Mouse (Mus musculus) heart, embryonic 10.5 days (tissue): ENCODE data around the gene Plekhn1. TPM values are rescaled to one million over a fixed set of nuclear protein-coding genes. Genes with fewer than 3 reads are reported as not detected.

Experiments used
- DNase-seq: peaks from one replicate; pipeline ENCODE4 v3.0.0-alpha.2; 2017; ENCODE audit warnings: low spot score
- H3K27ac ChIP-seq: fragments of 300-500 bp; sonication (generic); 2 replicates; pipeline ENCODE4 v1.5.1; 2016; ENCODE audit warnings: mild to moderate bottlenecking
- H3K27me3 ChIP-seq: fragments of 300-500 bp; sonication (generic); 2 replicates; pipeline ENCODE4 v1.6.1; 2016; ENCODE audit warnings: mild to moderate bottlenecking; ENCODE audit not compliant: poor library complexity, insufficient read depth, severe bottlenecking
- H3K36me3 ChIP-seq: fragments of 300-500 bp; sonication (generic); 2 replicates; pipeline ENCODE4 v1.6.1; 2016; ENCODE audit warnings: mild to moderate bottlenecking, moderate library complexity
- H3K4me1 ChIP-seq: fragments of 300-500 bp; sonication (generic); 2 replicates; pipeline ENCODE4 v1.6.1; 2016; ENCODE audit warnings: mild to moderate bottlenecking
- H3K4me3 ChIP-seq: fragments of 300-500 bp; sonication (generic); 2 replicates; pipeline ENCODE4 v1.5.1; 2016; ENCODE audit warnings: mild to moderate bottlenecking, moderate library complexity
- H3K9me3 ChIP-seq: fragments of 300-500 bp; sonication (generic); 2 replicates; pipeline ENCODE4 v1.6.1; 2016; ENCODE audit warnings: mild to moderate bottlenecking, moderate library complexity
- WGBS: fragments of 180-500 bp; shearing (Covaris S2); methylation state at CpG from one replicate; pipeline ENCODE4 v1.1.7; 2016; 5-methylcytosine and 5-hydroxymethylcytosine counted together
- microRNA-seq: library from miRNA; unstranded; fragments of <30 nt; microRNA quantifications from one replicate; pipeline ENCODE4, GENCODE M21; 2017
- polyA plus RNA-seq: library from polyadenylated mRNA; unstranded; fragments of >200 nt; fragmentation: Nextera tagmentation; extraction: Ambion mirVana; gene quantifications from 2 replicates; pipeline ENCODE4 v1.2.1, GENCODE M21; 2016

Plekhn1 gene
- polyA plus RNA-seq, 1 experiment from 2014 or later = 15.2 TPM

DNA sequence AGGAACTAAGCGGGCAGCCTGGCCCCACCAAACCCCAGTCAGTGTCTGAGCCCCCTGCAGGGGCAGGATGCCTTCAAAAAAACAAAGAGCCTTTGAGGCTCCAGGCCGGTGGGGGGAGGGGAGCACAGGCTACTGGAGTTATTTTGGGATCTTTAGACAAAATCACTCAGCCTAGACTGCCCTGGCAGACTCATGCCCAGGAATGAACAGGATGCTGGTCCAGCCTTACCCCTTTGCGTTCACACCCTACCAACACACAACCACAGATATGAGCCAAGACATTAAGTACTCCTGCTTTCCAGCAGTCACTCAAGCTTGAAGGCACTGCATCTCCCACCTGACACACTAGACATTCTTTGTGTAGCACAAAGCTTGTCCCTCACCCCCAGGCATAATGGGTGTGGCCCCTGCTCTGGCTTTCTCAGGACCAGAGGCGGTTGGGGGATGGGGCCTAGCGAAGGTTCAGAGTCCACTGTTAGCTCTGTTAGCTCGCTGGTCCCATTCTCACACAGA is 45.8 kb downstream of the Plekhn1 start:
- WGBS = 8% methylated on average over 6 of the region's 6 CpGs
- no peaks in the 10 kb centered on the region for H3K27me3 ChIP-seq
- peaks cover 55% of the 10 kb centered on the region for H3K36me3 ChIP-seq
- H3K4me3 ChIP-seq = peak overlapping the region; percentile 34
- peaks cover 88% of the 10 kb centered on the region for H3K4me1 ChIP-seq
- no peaks in the 10 kb centered on the region for H3K9me3 ChIP-seq
- DNase-seq = no peak
- peak overlapping the region; percentile 83 for H3K27ac ChIP-seq

DNA sequence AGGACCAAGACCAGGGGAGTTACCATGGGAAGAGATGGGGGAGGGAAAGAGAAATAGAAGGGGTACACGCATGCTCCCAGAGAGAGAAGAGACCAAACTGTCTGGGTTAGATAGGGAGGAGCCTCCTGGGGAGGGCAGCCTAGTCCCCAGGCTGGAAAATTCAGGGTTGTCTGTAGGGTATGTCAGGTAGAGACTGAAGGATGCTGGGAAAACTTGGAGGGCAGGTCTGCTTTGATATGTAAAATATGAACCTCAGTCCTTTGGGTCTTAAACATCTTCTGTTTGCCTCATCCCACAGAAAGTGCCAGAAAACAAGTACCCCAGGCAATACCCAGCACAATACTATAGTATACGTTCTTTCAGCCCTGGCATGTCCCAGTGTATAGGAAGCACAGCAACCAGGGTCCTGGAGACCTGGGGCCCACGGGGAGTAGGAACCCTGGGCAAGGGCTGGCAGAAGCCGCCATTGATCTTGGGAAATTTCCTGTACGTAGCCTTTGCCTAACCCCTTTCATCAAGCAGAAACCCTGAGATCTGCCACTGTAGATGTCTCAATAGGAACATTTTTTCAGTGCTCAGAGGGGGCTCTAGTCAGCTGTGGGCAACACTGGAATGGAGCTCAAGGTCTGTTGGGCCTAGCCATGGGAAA is 46.4 kb downstream of the Plekhn1 start:
- Histone ChIP-seq H3K4me3 (peak overlapping the region; percentile 34; the same call in 1 of the 2 replicates), H3K27ac (peak overlapping the region; percentile 83), H3K4me1 (peaks cover 82% of the 10 kb centered on the region), H3K9me3 (no peaks in the 10 kb centered on the region), H3K27me3 (no peaks in the 10 kb centered on the region), H3K36me3 (peaks cover 51% of the 10 kb centered on the region)
- DNase-seq = no peak
- 54% methylated on average over 5 of the region's 5 CpGs for WGBS

- DNase-seq = no peak
- Histone ChIP-seq H3K4me1 (peaks cover 67% of the 10 kb centered on the region), H3K9me3 (no peaks in the 10 kb centered on the region), H3K27me3 (no peaks in the 10 kb centered on the region), H3K4me3 (peak overlapping the region; percentile 57), H3K27ac (peak overlapping the region; percentile 80), H3K36me3 (peaks cover 54% of the 10 kb centered on the region)
- 10% methylated on average over 31 of the region's 31 CpGs for whole genome bisulfite sequencing
These were observed 48.5 kb downstream of the Plekhn1 start for GRCm38 (mm10) chr4:156185950-156186850.

DNA sequence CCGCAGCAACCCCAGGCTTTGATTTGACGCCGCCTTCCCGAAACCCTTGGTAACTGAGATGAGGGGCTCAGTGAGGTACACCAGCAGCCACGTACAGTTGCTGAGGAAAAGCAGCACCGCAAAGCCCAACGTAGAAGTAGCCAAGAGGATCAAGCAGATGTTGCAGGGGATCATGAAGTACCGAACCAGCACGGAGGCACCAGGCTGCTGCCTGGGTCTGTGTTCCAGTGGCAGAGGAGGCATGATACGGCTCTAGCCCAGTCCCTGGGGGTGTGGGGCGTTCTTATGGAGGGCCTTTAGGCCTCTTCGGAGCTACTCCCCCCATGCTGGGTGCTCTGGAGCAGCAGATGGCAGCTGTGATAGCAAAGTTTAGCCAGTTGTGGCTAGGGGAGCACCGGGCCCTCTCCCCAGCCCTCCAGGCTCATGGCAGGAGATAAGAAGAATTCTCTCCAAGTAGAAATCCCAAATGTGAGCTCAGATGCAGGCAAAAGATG is 49.2 kb downstream of the Plekhn1 start:
- H3K4me3 ChIP-seq = peak overlapping the region; percentile 57
- H3K36me3 ChIP-seq = peaks cover 47% of the 10 kb centered on the region
- 62% methylated on average over 13 of the region's 13 CpGs for WGBS
- no peak for DNase-seq
- no peaks in the 10 kb centered on the region for H3K9me3 ChIP-seq
- peak overlapping the region; percentile 80 for H3K27ac ChIP-seq
- no peaks in the 10 kb centered on the region for H3K27me3 ChIP-seq
- H3K4me1 ChIP-seq = peaks cover 60% of the 10 kb centered on the region

DNA sequence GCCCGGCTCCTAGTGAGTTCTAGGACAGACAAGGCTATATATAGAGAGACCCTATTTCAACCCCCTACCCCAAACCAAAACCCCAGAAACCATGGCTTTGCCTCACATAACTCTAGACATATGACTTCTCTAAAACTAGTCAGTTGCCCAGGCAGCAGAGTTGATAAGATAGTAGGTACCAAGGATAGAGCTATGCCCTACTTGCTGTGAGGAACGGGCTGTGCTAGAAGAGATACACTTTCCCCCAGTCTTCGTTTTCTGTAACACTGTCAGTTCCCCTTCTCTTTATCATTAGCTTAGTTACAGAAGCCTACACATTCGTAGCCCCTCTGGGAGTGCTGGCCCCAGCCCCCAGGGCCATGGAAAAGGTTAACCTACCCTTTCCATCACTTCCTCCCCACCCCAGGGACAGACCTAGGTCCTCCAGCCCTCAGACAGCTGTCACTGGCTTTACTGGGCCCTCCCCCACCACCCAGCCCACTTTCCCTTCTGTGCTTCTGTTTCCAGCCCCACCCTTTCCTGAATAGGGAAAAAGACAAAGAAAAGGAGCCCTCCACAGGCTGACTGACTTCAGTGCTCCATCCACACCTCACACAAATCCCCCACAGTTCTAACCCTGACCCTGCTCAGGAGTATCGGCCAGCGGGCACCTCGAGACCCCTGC is 50.2 kb downstream of the Plekhn1 start:
- Histone ChIP-seq H3K4me3 (0 out of 2 replicates have a peak overlapping the region, but pooled peaks have one; percentile 57), H3K36me3 (peaks cover 44% of the 10 kb centered on the region), H3K4me1 (peaks cover 49% of the 10 kb centered on the region), H3K27ac (0 out of 2 replicates have a peak overlapping the region, but pooled peaks have one; percentile 45), H3K9me3 (no peaks in the 10 kb centered on the region), H3K27me3 (no peaks in the 10 kb centered on the region)
- 65% methylated on average over 7 of the region's 7 CpGs for WGBS
- no peak for DNase-seq

GRCm38 (mm10) chr4:156183747-156184146 is 50.9 kb downstream of the Plekhn1 start:
- Histone ChIP-seq H3K4me1 (peaks cover 42% of the 10 kb centered on the region), H3K4me3 (no peak overlapping the region), H3K27me3 (no peaks in the 10 kb centered on the region), H3K27ac (no peak overlapping the region), H3K36me3 (peaks cover 51% of the 10 kb centered on the region), H3K9me3 (no peaks in the 10 kb centered on the region)
- 74% methylated on average over 5 of the region's 5 CpGs for WGBS
- no peak for DNase-seq

- Histone ChIP-seq H3K4me3 (no peak overlapping the region), H3K4me1 (no peaks in the 10 kb centered on the region), H3K36me3 (peaks cover 88% of the 10 kb centered on the region), H3K27ac (no peak overlapping the region), H3K9me3 (no peaks in the 10 kb centered on the region), H3K27me3 (no peaks in the 10 kb centered on the region)
- 87% methylated on average over 9 of the region's 9 CpGs for WGBS
- no peak for DNase-seq
These were observed 57.0 kb downstream of the Plekhn1 start for GRCm38 (mm10) chr4:156177630-156178029.

DNA sequence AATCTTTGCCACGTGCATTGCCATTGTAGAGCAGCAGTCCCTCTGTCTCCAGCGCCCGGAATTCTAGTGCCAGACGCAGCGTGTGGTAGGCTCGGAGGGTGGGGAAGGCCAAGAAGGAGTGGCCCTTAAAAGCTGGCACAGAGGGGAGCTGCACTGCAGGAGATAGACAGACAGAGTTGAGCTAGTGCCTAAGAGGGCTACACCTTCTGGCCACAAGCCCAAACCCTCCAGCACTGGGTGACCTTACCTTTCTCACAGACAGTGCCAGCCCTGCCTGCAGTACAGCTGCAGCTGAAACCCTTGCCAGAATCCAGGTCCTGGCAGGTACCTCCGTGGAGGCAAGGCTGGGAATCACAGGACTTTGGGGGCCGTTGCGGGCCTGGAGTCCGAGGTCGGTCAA is 62.8 kb downstream of the Plekhn1 start:
- H3K4me3 ChIP-seq = no peak overlapping the region
- no peak overlapping the region for H3K27ac ChIP-seq
- 97% methylated on average over 11 of the region's 11 CpGs for WGBS
- H3K36me3 ChIP-seq = peaks cover 99% of the 10 kb centered on the region
- DNase-seq = no peak
- no peaks in the 10 kb centered on the region for H3K9me3 ChIP-seq
- H3K27me3 ChIP-seq = no peaks in the 10 kb centered on the region
- no peaks in the 10 kb centered on the region for H3K4me1 ChIP-seq

Small RNA genes lying within 50 kb of the gene (microRNA-seq; reads per million reads assigned to microRNA genes)
- gene Mir7658 = 6.1 reads per million, percentile 19 among the genes with 10 or more reads in this experiment

Other genes starting within 250 kb of the Plekhn1 start
- 10.7 and 12.9 TPM in 2 replicates for gene B3galt6, start 242.2 kb downstream of the Plekhn1 start, polyA plus RNA-seq
- gene Sdf4, start 242.0 kb downstream of the Plekhn1 start, polyA plus RNA-seq = 139 and 148 TPM in 2 replicates
- 0.28 and 1.0 TPM in 2 replicates for gene Tnfrsf4, start 221.0 kb downstream of the Plekhn1 start, polyA plus RNA-seq
- gene Tnfrsf18, start 208.7 kb downstream of the Plekhn1 start, polyA plus RNA-seq = 1.4 and 1.7 TPM in 2 replicates
- gene Ttll10, start 175.4 kb downstream of the Plekhn1 start, polyA plus RNA-seq = 0.19 and 0.38 TPM in 2 replicates
- 32.2 and 45.6 TPM in 2 replicates for gene 9430015G10Rik, start 124.9 kb downstream of the Plekhn1 start, polyA plus RNA-seq
- gene Rnf223, start 104.3 kb downstream of the Plekhn1 start, polyA plus RNA-seq = 0.27 and 0.55 TPM in 2 replicates
- 46.3 and 51.3 TPM in 2 replicates for gene Agrn, start 37.4 kb downstream of the Plekhn1 start, polyA plus RNA-seq
- gene Isg15, start 34.0 kb downstream of the Plekhn1 start, polyA plus RNA-seq = 0.59 TPM in 1 of 2 replicates, not detected in the other
- 1.3 and 2.0 TPM in 2 replicates for gene AW011738, start 31.6 kb downstream of the Plekhn1 start, polyA plus RNA-seq
- 0.64 and 1.2 TPM in 2 replicates for gene Perm1, start 19.0 kb downstream of the Plekhn1 start, polyA plus RNA-seq
- 59.2 and 96.5 TPM in 2 replicates for gene Noc2l, start 1.2 kb upstream of the Plekhn1 start, polyA plus RNA-seq
- gene Samd11, start 20.8 kb upstream of the Plekhn1 start, polyA plus RNA-seq = 1.1 and 2.0 TPM in 2 replicates
- gene Vmn2r-ps159, start 96.2 kb upstream of the Plekhn1 start, polyA plus RNA-seq = not detected in 2 replicates